Mouse (Mus musculus): ENCODE measurements around the gene AC129217.1.

- no peak for TF ChIP-seq CTCF (IDR thresholded peaks at IDR 0.05)
- no peak for TF ChIP-seq EP300 (IDR thresholded peaks at IDR 0.05)
Measured at GRCm38 (mm10) chr19:8803879-8804660, 25.5 kb upstream of the AC129217.1 start.

Measured in lung, postnatal 0 days (tissue).